Mouse (Mus musculus) ovary, adult 18-20 months (tissue): ENCODE results near the gene Sfmbt2.
"Not testable (repeated sequence)": the region's sequence is repeated elsewhere in the genome, so short reads cannot be mapped to it uniquely, and the experiment has no call there.

ENCODE experiments used
- DNase-seq: peaks from one replicate; pipeline ENCODE4 v3.0.0; 2022; ENCODE audit warnings: low spot score, mixed read lengths

Sfmbt2 gene

GRCm38 (mm10) chr2:10370176-10370575 lies at the start of gene Sfmbt2:
TSS of gene Sfmbt2 (plus strand) at chr2:10370510.
- no peak for DNase-seq

DNA sequence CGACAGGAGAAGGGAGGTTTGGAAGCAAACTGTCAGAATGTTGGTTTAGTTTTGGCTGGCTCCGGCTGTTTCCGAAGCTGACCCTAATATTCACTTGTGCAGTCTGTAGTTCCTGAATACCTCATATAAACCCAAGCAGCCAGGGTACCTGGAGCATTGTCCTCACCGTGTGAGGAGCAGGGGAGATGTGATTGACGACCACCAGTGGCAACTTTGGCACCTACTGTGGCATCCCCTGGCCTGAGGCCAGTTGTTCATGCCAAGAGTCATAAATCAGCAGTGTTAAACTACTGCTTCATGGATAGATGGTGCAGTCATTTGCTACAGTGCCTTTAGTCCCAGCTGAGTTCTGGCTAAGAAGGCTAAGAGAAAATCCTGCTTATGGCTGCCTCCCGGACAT lies 49.2 kb upstream of the Sfmbt2 start:
- DNase-seq = no peak

GRCm38 (mm10) chr2:10323173-10323572 lies 47.1 kb upstream of the Sfmbt2 start:
- no peak for DNase-seq

DNA sequence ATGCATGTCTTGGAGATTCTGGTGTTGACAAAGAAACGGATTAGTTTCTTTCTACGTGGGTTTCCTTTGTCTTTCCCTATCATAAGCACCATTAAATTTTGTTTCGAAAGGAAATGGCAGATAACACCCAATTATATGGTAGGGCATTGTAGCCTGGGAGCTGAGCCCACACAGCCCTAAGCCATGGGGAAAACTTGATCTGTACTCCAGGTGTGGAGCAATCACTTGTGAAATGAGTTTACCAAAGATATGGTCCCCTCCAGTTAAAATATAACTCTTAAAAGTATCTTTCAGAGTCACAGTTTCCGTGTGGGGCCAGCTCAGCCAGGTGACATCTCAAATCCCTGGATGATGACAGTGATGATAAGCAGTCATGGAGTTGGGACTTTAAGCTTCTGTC lies 45.3 kb upstream of the Sfmbt2 start:
- no peak for DNase-seq

DNA sequence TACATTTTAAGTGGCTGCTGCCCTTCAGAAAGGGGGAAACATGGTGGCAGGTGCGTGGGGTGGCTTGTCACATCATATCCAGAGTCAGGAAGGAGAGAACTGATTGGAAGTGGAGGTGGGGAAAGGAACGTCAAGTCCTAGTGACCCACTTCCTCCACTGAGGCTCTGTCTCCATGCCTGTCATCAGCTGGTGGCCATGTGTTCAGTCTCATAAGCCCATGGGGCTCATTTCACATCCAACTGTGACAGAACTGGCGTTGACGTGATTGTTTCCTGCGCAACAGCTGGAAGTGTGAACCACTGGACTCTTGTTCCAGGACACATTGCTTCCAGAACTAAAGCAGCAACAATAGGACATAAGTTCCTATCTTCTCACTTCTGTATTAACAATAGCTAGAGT lies 40.1 kb upstream of the Sfmbt2 start:
- DNase-seq = no peak

- no peak for DNase-seq
Measured at GRCm38 (mm10) chr2:10334299-10334698, 36.0 kb upstream of the Sfmbt2 start.

DNA sequence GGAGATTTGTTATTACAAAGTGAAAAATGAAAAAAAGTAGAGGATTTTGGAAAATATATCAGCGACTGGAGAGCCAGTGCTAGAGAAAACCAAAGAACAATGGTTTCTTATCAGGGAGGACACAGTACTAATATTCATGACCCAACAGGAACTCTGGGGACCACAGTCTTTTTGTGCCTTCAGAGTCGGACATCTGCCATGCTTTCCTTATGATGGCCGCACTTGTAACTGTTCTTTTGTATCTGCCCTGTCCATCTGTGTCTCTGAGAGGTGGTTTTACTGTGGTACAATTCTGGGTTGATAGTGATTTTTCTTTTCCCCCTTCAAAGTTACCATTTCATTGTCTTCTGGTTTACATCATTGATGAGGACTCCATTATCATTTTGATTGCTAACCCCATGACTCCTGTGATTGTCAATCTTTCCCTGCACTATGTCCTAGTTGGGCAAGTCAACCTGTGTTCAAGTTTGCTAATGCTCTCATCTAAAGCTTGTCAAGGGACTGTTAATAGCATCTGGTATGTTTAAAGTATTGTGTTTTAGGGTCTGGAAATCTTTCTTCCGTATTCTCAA lies 35.2 kb upstream of the Sfmbt2 start:
- no peak for DNase-seq

DNA sequence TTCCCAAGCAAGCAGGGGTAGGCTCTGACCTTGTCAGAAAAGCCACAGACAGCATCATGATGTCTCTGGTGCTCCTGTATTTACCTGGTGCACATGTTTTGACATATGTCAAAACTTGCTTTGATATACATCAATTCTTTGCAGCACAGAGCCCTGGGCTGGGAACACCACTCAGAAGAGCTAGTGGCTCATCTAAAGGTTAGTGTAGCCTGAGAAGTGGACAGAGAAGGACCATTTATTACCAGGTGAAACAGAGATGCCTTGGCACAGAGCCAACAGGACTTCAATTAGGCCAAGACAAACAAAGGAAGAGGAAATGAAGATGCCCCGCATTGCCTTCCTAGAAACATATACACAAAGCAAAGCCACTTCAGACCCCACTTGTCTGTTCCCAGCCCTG lies 30.3 kb upstream of the Sfmbt2 start:
- no peak for DNase-seq

- no peak for DNase-seq
Measured at GRCm38 (mm10) chr2:10343523-10343922, 26.8 kb upstream of the Sfmbt2 start.

DNA sequence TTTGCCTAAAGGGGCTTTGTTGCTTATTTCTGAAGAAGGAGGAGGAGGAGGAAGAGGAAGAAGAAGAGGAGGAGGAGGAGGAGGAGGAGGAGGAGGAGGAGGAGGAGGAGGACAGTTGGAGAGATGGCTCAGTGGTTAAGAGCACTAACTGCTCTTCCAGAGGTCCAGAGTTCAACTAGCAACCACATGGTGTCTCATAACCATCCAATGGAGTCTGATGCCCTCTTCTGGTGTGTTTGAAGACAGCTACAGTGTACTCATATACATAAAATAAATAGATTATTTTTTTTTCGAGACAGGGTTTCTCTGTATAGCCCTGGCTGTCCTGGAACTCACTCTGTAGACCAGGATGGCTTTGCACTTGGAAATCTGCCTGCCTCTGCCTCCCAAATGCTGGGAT lies 26.2 kb upstream of the Sfmbt2 start:
- not testable (repeated sequence) for DNase-seq

DNA sequence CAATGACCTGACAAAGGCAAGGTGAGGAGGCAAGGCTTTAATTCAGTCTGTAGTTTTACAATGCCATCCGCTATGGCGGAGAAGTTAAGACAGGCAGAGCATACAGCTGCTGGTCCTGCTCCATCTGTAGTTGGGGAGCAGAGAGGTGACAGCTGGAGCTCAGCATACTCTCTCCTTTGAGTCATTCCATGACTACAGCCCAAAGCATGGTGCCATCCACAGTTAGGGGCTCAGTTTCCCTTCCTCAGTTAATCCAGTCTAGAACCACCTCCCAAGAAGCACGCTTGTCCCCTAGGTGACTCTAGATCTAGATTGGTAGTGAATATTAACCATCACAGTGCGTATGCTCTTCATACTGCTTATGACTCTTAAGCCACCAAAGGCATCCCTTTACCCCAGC lies 23.1 kb upstream of the Sfmbt2 start:
- DNase-seq = no peak

DNA sequence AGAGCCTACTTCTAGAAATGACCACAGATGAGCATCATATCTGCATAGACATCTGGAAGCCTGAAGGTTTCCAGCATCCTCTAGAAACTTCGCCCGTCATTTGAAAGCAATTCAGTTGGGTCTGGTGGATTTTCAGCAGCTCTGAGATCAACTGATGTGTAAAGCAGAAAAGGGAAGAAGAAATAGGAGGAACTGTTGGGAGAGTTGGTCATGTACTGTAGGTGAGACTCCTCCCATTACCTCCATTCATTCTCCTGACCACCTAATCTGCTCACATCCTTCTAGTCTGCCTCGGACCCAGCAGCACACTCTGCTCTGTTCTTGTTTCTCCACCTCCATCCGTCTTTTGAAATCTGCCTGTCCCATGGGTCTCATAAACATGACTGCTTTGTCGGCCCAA lies 22.3 kb upstream of the Sfmbt2 start:
- no peak for DNase-seq

GRCm38 (mm10) chr2:10350266-10350810 lies 20.0 kb upstream of the Sfmbt2 start:
- DNase-seq = no peak

GRCm38 (mm10) chr2:10351125-10351524 lies 19.2 kb upstream of the Sfmbt2 start:
- no peak for DNase-seq

DNA sequence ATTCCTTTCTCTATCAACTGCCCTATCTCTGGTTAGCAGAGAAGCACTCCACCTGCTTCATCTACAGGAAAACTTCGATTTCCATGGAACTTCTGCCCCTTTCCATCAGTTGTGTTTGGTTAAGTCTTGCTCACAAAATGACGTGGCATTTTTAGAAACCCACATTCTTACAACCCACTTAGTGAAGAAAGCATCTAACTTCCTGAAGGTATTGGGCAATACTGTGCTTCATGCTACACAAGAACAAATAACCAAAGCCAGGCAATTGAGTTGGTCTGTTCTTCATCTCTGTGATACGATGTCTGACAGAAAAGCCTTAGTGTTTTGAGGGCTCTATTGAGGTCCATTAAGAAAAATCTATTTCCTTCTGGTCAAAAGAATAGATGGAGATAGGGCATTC lies 17.4 kb upstream of the Sfmbt2 start:
- DNase-seq = no peak

- no peak for DNase-seq
Measured at GRCm38 (mm10) chr2:10353889-10354288, 16.4 kb upstream of the Sfmbt2 start.

GRCm38 (mm10) chr2:10359861-10360260 lies 10.4 kb upstream of the Sfmbt2 start:
- no peak for DNase-seq

- no peak for DNase-seq
Measured at GRCm38 (mm10) chr2:10365081-10365480, 5.2 kb upstream of the Sfmbt2 start.

GRCm38 (mm10) chr2:10366284-10366683 lies 4.0 kb upstream of the Sfmbt2 start:
- no peak for DNase-seq

DNA sequence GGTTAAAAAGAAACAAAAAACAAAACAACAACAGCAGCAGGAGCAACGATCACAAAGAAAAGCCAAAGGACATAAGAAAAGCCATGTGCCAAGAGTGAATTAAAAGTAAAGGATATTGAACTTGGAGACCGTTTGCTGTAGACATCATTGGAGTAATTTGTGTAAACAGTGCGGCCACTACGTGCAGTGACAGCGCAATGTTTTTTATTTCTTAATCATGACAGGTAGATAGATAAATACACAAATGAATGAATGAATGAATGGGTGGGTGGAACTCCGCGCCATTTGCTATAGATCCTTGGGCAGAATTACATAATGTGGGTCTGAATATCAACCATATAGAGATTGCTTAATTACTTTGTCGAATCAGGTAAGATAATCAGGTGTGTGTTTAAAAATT lies 634 bp upstream of the Sfmbt2 start:
- DNase-seq = no peak

GRCm38 (mm10) chr2:10370687-10371458 lies 563 bp downstream of the Sfmbt2 start:
- DNase-seq = no peak

DNA sequence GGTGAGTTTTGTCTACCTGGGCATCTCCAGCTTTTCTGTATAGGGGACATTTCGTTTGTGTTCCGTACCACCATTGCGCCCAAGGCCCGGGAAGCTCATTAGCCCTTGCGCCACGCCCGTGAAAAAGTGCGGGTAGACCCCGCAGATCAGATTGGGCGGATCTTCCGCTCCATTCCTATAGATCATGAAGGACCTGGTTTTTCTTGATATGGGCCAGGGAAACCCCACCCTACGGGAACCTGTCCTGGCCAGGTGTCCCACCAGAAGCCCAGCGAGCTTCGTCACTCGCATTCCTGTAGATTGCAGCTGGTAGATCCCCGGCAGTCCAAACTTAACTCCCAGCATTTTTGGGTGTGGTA lies 1.1 kb downstream of the Sfmbt2 start:
- DNase-seq = no peak

DNA sequence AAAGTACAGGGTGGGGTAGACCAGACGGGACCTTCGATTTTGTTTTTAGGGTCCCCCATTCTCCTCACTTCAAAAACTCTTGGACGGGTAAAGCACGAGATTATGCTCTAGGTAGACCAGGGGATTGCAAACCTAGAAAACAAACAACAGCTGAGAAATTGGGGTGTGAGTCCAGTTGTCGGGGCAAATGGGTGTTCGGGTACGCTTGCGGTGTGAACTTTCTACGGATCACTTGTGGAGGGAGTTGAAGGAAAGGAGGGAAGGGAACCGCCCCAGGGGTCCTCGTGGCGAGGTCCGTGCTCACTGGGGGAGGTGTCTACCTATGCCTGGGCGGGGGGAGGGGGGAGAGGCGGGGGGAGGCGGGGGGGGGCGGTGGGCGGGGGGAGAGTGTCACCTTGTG lies 1.6 kb downstream of the Sfmbt2 start:
- no peak for DNase-seq

DNA sequence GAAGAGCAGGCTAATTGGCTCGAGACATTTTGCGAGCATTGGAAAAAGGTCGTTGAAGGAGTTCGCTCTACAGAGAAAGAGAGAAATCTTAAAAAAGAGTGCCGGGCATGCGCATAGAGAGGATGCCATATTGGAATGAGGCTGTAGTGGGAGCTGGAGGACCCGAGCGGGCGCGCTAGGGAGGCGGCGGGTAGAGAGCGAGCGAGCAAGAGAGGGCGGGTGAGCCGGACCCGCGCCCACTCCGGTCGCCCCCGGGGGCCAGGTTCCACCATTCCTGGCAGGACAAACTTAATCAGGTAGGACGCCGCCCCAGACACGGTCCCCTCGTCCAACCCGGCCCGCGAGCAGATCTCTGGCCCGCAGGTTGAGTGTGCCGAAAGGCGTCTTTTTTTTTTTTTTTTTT lies 2.0 kb downstream of the Sfmbt2 start:
- peak; percentile 26 for DNase-seq
